In the genomic region with DNA sequence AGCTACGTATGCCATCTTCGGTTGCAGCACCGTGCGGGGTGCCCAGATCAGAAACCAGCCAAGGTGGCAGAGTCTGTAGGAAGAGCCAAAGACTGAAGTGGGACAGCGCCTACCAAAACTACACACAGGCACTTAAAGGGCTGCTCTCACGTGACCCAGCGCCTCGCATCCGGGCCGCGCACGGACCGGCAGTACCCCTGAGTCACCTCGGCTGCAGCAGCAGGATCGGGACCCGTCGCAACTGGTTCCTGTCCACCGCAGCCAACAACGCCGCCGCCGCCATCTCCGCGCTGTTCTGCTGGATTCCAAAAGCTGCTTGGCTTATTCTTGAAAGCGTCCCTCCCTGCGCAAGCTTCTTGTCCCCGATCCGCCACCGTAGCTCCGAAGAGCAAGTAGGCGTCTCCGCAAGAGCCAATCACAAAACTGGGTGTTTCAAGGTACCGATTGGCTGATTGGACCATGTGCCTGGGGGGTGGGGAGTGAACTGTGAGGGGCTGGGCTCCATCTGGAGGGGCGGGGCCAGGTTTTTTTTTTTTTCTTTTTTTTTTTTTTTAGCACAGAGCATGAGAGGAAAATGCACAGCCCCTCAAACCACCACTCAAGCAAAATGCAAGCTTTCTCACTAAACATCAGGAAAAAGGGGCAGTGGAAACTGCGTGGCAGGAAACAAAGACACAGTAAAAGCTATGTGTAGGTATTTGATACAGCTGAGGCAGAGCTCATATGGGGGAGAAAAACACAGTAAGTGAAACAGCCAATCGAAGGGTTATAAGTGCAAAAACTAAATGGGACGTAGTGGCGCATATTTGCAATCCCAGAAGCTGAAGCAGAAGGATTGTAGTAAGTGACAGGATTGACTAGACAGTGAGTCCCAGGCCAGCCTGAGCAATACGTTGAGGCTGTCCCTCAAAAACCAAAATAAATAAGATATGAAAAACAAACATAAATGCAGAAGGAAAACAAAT, we compare ENCODE assay signal across 8 mouse cellular contexts. TPM values are rescaled to one million over a fixed set of nuclear protein-coding genes. Genes with fewer than 3 reads are reported as not detected.
DNase-seq lines count a peak whose midpoint lies in the region; ATAC-seq and TF ChIP-seq lines count a peak whose summit lies in the region.

A gene (minus strand): TSS at position 404 of the 965 bp plus-strand sequence.

- peak; percentile 98 for DNase-seq in ZHBTc4 (ENCODE audit: low read depth, low spot score)
- peak; percentile 96 for DNase-seq in gastrocnemius, adult 2 months
- peak; percentile 98 for DNase-seq in hindbrain, postnatal 0 days (ENCODE audit: low spot score)
- DNase-seq in left cerebral cortex, adult 2 months (ENCODE audit: extremely low spot score in 1 of 2, low spot score in 2 of 2), result peak; percentile 96
- peak; percentile 98 for DNase-seq in right cerebral cortex, adult 2 months (ENCODE audit: low spot score in 2 of 2)
- DNase-seq in urinary bladder, postnatal 14 days (ENCODE audit: low spot score), result peak; percentile 93

- H3K4me2 ChIP-seq in hindbrain, postnatal 0 days (ENCODE audit: low read depth, low read length), result peak within 1 kb of the TSS; percentile 87

- peak within 1 kb of the TSS; percentile 98 for H3K27ac ChIP-seq in gastrocnemius, adult 2 months
- peak within 1 kb of the TSS; percentile 94 for H3K27ac ChIP-seq in hindbrain, postnatal 0 days
- peak within 1 kb of the TSS; percentile 99 for H3K27ac ChIP-seq in left cerebral cortex, adult 2 months

- no peaks in the 10 kb centered on the region for H3K36me3 ChIP-seq in hindbrain, postnatal 0 days (ENCODE audit: insufficient read depth, low read length)

- no peak for TF ChIP-seq CTCF in gastrocnemius, adult 2 months (IDR thresholded peaks at IDR 0.05)
- peak; percentile 12; the same call in 1 of the 2 replicates for TF ChIP-seq CTCF in hindbrain, postnatal 0 days (IDR thresholded peaks at IDR 0.05; ENCODE audit: low read depth)
- no peak for TF ChIP-seq CTCF in left cerebral cortex, adult 2 months (IDR thresholded peaks at IDR 0.05)

- H3K9ac ChIP-seq in hindbrain, postnatal 0 days (replicated peaks; ENCODE audit: low read length), result peak within 1 kb of the TSS; percentile 70

- no peaks in the 10 kb centered on the region for H3K9me3 ChIP-seq in hindbrain, postnatal 0 days (ENCODE audit: low read length)

- H3K27me3 ChIP-seq in hindbrain, postnatal 0 days (ENCODE audit: insufficient read depth, low read length), result no peaks in the 10 kb centered on the region

- ATAC-seq in common myeloid progenitor, adult 5-6 weeks (replicated peaks; ENCODE audit: low read depth, poor library complexity, severe bottlenecking), result peak; percentile 99
- peak; percentile 100 for ATAC-seq in hindbrain, postnatal 0 days
- peak; percentile 99 for ATAC-seq in megakaryocyte, adult 5-6 weeks (ENCODE audit: poor library complexity, severe bottlenecking)

- no peaks in the 10 kb centered on the region for H3K4me1 ChIP-seq in hindbrain, postnatal 0 days (ENCODE audit: insufficient read depth, low read length)

- H3K4me3 ChIP-seq in gastrocnemius, adult 2 months, result peak within 1 kb of the TSS; percentile 82
- H3K4me3 ChIP-seq in hindbrain, postnatal 0 days (ENCODE audit: low read length), result peak within 1 kb of the TSS; percentile 81
- peak within 1 kb of the TSS; percentile 56 for H3K4me3 ChIP-seq in left cerebral cortex, adult 2 months

- 2% methylated on average over 39 of the region's 39 CpGs for WGBS in hindbrain, postnatal 0 days

- intact Hi-C loops in gastrocnemius, adult 2 months (cut with DNase I), result loop anchor here (5.0 kb wide), 3 partner anchors 67 to 248 kb away; a partner anchor contains a TSS
- intact Hi-C loops in left cerebral cortex, adult 2 months (cut with DNase I), result loop anchor here (1.0 to 2.0 kb wide), 2 partner anchors 66 to 68 kb away; no protein-coding TSS in a partner anchor

RNA-seq across cellular contexts. Expression of the gene that starts here (rescaled TPM):
- 13.0 and 19.3 TPM in 2 replicates for total RNA-seq in common myeloid progenitor, adult 5-6 weeks (2017)
- 10 to 100 TPM; 32.7 to 41.8 TPM for total RNA-seq in gastrocnemius, adult 2 months (2021)
- total RNA-seq in hindbrain, postnatal 0 days (2014; rRNA removed), result 4.5 and 6.0 TPM in 2 replicates
- polyA plus RNA-seq in hindbrain, postnatal 0 days (2015; fragmentation: Nextera tagmentation; extraction: Ambion mirVana), result 22.3 and 25.7 TPM in 2 replicates
- total RNA-seq in left cerebral cortex, adult 2 months (2021), result 10 to 100 TPM; 35.4 to 43.6 TPM
- total RNA-seq in megakaryocyte, adult 5-6 weeks (2015), result 14.4 and 17.9 TPM in 2 replicates
- 5.0 and 5.5 TPM in 2 replicates for total RNA-seq in megakaryocyte, adult 5-6 weeks (2017)

Comparison
In these comparisons a context has a peak if more than half of its experiments do, and no peak if none do; other contexts are left out.
1. Peak in every context shown above with its lines: DNase-seq, ATAC-seq, H3K4me3 ChIP-seq and H3K27ac ChIP-seq.